Mouse (Mus musculus): ENCODE measurements around the gene Dlg2.

GRCm38 (mm10) chr7:91109575-91109974 is 633.1 kb downstream of the Dlg2 start:
- no peak for TF ChIP-seq CTCF (IDR thresholded peaks at IDR 0.05; ENCODE audit: low read depth, low read length)
- no peak for TF ChIP-seq POLR2A (IDR thresholded peaks at IDR 0.05; ENCODE audit: borderline replicate concordance, low read depth, low read length)

Measured in bone marrow macrophage, adult 2 months (primary cell).